Mouse (Mus musculus) E14TG2a.4 (cell line): ENCODE data around the gene Tmem50b.

ENCODE experiments used
- CTCF ChIP-seq: conservative IDR thresholded peaks from 2 replicates; pipeline ENCODE4 v1.5.1; 2014; ENCODE audit warnings: low read length
- NANOG ChIP-seq: IDR thresholded peaks from 2 replicates; pipeline ENCODE4 v1.6.1; 2014; ENCODE audit warnings: borderline replicate concordance, low read length, mixed read lengths
- POU5F1 ChIP-seq: IDR thresholded peaks from 2 replicates; pipeline ENCODE4 v1.6.1; 2014; ENCODE audit warnings: low read length, borderline replicate concordance

DNA sequence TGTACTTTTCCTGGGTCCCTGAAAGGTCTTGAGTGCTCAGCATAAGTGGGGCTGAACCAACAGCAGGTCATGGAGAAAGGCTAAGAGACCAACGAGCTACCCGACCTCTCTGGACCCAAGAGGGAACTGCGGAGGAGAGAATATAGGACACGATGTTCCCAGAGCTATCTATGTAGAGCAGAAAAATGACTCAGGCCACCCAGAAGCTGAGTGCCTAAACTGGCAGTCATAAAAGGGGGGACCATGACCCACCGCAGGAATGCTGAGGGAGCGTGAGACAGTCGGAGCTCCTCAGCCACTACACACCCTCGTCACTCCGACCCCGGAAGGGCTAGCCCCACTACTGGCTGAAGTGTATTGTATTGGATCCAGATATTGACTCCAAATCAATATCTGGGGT lies 28.6 kb downstream of the Tmem50b start:
- no peak for TF ChIP-seq CTCF
- no peak for TF ChIP-seq NANOG
- TF ChIP-seq POU5F1 = no peak
